Mouse (Mus musculus) erythroblast, embryonic 14.5 days (primary cell): Measurements from ENCODE around the gene Lamtor2.

Experiments used
- GATA1 ChIP-seq: IDR thresholded peaks from 2 replicates; pipeline ENCODE4 v1.6.1; 2012; ENCODE audit warnings: low read length, inconsistent platforms, mixed read lengths
- TAL1 ChIP-seq: IDR thresholded peaks from 3 replicates; pipeline ENCODE4 v1.6.1; 2012; ENCODE audit warnings: low read length, inconsistent platforms, mixed read lengths

DNA sequence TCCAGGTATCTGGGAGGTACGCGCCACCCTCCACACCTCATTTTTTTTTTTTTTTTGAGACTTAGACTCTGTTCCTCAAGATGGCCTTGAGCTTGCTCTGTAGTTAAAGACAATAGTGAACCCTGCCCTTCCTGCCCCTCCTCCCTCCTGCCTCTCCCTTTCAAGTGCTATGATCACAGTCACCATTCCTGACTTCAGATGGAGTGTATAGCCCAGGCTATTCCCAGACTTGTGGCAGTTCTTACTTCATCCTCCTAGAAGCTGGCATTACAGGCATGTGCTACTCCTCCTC lies 37.8 kb downstream of the Lamtor2 start:
- no peak for TF ChIP-seq GATA1
- no peak for TF ChIP-seq TAL1
